In genomic region chr11:100735954-100736745, GRCm38 (mm10) we compare ENCODE assay signal across 9 mouse cellular contexts. TPM values are rescaled to one million over a fixed set of nuclear protein-coding genes. Genes with fewer than 3 reads are reported as not detected.
DNase-seq lines count a peak whose midpoint lies in the region; ATAC-seq lines count a peak whose summit lies in the region.
"Had no signal": no experiment of that assay in that cellular context is flagged by ENCODE, and none has a peak within 500 bp of the region (broad histone marks: within the 10 kb centered on the region; RNA-seq: fewer than 3 reads in every experiment).

No protein-coding gene starts in this region.

- peak overlapping the region; percentile 95 for H3K9ac ChIP-seq in heart, embryonic 13.5 days
- peak overlapping the region; percentile 99 for H3K9ac ChIP-seq in liver, embryonic 13.5 days

- H3K9me3 ChIP-seq in heart, embryonic 13.5 days: no peaks in the 10 kb centered on the region
- no peaks in the 10 kb centered on the region for H3K9me3 ChIP-seq in liver, embryonic 13.5 days (replicated peaks)

- peaks cover 18% of the 10 kb centered on the region for H3K36me3 ChIP-seq in heart, embryonic 13.5 days
- H3K36me3 ChIP-seq in liver, embryonic 13.5 days: peaks cover 40% of the 10 kb centered on the region

- ATAC-seq in heart, embryonic 13.5 days (ENCODE audit: extremely low read depth, insufficient number of reproducible peaks, low FRiP score, low TSS enrichment): no peak
- peak; percentile 28 for ATAC-seq in erythroblast, adult 5-6 weeks (replicated peaks; ENCODE audit: low FRiP score, poor library complexity, severe bottlenecking)
- ATAC-seq in liver, embryonic 13.5 days (ENCODE audit: low read depth): no peak
- ATAC-seq: inflammation-experienced regulatory T-cells, adult 6 months had no signal

- H3K4me1 ChIP-seq in heart, embryonic 13.5 days: peaks cover 27% of the 10 kb centered on the region
- H3K4me1 ChIP-seq in liver, embryonic 13.5 days (replicated peaks): peaks cover 78% of the 10 kb centered on the region

- WGBS in heart, embryonic 13.5 days: 60% methylated on average over 14 of the region's 14 CpGs
- WGBS in liver, embryonic 13.5 days (ENCODE audit: insufficient replicate concordance): 22% methylated on average over 14 of the region's 14 CpGs

- H3K4me3 ChIP-seq in heart, embryonic 13.5 days: peak overlapping the region; percentile 87
- peak overlapping the region; percentile 99 for H3K4me3 ChIP-seq in liver, embryonic 13.5 days (replicated peaks)

- H3K4me2 ChIP-seq in heart, embryonic 13.5 days: peak overlapping the region; percentile 81
- peak overlapping the region; percentile 98 for H3K4me2 ChIP-seq in liver, embryonic 13.5 days

- DNase-seq in heart, adult 9 months (ENCODE audit: low spot score in 2 of 2): no peak
- DNase-seq in CD4-positive helper T cell, adult 2 months (ENCODE audit: low read depth, low spot score): peak; percentile 46
- DNase-seq in liver, embryonic 13.5 days: no peak
- no peak for DNase-seq in ovary, postnatal 36 days (ENCODE audit: low spot score)
- DNase-seq in left cerebral cortex, adult 11 months (ENCODE audit: low spot score): no peak
- no peak for DNase-seq in B cell, adult 2 months

- H3K27ac ChIP-seq in heart, embryonic 13.5 days (replicated peaks): peak overlapping the region; percentile 74
- H3K27ac ChIP-seq in liver, embryonic 13.5 days: peak overlapping the region; percentile 97

- H3K27me3 ChIP-seq in heart, embryonic 13.5 days (replicated peaks): peaks cover 14% of the 10 kb centered on the region
- no peaks in the 10 kb centered on the region for H3K27me3 ChIP-seq in liver, embryonic 13.5 days

RNA-seq across cellular contexts. Expression of gene Rab5c, which starts 1.9 kb away (rescaled TPM):
- polyA plus RNA-seq in heart, embryonic 13.5 days (2015; fragmentation: Nextera tagmentation; extraction: Ambion mirVana): 13.4 and 13.6 TPM in 2 replicates
- total RNA-seq in erythroblast, adult 5-6 weeks (2015; ENCODE audit: low replicate concordance): 61.4 and 79.7 TPM in 2 replicates
- total RNA-seq in erythroblast, adult 5-6 weeks (2017; ENCODE audit: low replicate concordance): 52.2 and 70.8 TPM in 2 replicates
- polyA plus RNA-seq in liver, embryonic 13.5 days (2015; fragmentation: Nextera tagmentation; extraction: Ambion mirVana): 18.8 and 20.5 TPM in 2 replicates

RNA-seq across cellular contexts. Expression of gene Hspb9, which starts 22.5 kb away (rescaled TPM):
- polyA plus RNA-seq in heart, embryonic 13.5 days (2015; fragmentation: Nextera tagmentation; extraction: Ambion mirVana): 0.21 TPM in 1 of 2 replicates, not detected in the other
- total RNA-seq in erythroblast, adult 5-6 weeks (2015; ENCODE audit: low replicate concordance): not detected in 2 replicates
- not detected in 2 replicates for total RNA-seq in erythroblast, adult 5-6 weeks (2017; ENCODE audit: low replicate concordance)
- polyA plus RNA-seq in liver, embryonic 13.5 days (2015; fragmentation: Nextera tagmentation; extraction: Ambion mirVana): 0.17 and 0.43 TPM in 2 replicates

RNA-seq across cellular contexts. Expression of gene Kcnh4, which starts 23.6 kb away (rescaled TPM):
- not detected in 2 replicates for polyA plus RNA-seq in heart, embryonic 13.5 days (2015; fragmentation: Nextera tagmentation; extraction: Ambion mirVana)
- not detected in 2 replicates for total RNA-seq in erythroblast, adult 5-6 weeks (2015; ENCODE audit: low replicate concordance)
- not detected in 2 replicates for total RNA-seq in erythroblast, adult 5-6 weeks (2017; ENCODE audit: low replicate concordance)
- not detected in 2 replicates for polyA plus RNA-seq in liver, embryonic 13.5 days (2015; fragmentation: Nextera tagmentation; extraction: Ambion mirVana)

RNA-seq across cellular contexts. Expression of gene Kat2a, which starts 23.9 kb away (rescaled TPM):
- 33.4 and 34.7 TPM in 2 replicates for polyA plus RNA-seq in heart, embryonic 13.5 days (2015; fragmentation: Nextera tagmentation; extraction: Ambion mirVana)
- 6.0 and 10.9 TPM in 2 replicates for total RNA-seq in erythroblast, adult 5-6 weeks (2015; ENCODE audit: low replicate concordance)
- total RNA-seq in erythroblast, adult 5-6 weeks (2017; ENCODE audit: low replicate concordance): 3.1 and 6.6 TPM in 2 replicates
- 20.9 and 23.8 TPM in 2 replicates for polyA plus RNA-seq in liver, embryonic 13.5 days (2015; fragmentation: Nextera tagmentation; extraction: Ambion mirVana)

RNA-seq across cellular contexts. Expression of gene Hcrt, which starts 26.6 kb away (rescaled TPM):
- not detected in 2 replicates for polyA plus RNA-seq in heart, embryonic 13.5 days (2015; fragmentation: Nextera tagmentation; extraction: Ambion mirVana)
- not detected in 2 replicates for total RNA-seq in erythroblast, adult 5-6 weeks (2015; ENCODE audit: low replicate concordance)
- total RNA-seq in erythroblast, adult 5-6 weeks (2017; ENCODE audit: low replicate concordance): not detected in 2 replicates
- not detected in 2 replicates for polyA plus RNA-seq in liver, embryonic 13.5 days (2015; fragmentation: Nextera tagmentation; extraction: Ambion mirVana)
- polyA plus RNA-seq: inflammation-experienced regulatory T-cells, adult 6 months had no signal
